Mouse (Mus musculus) MEL (cell line): Measurements from ENCODE around the gene Pqbp1.

Experiments
- CHD1 ChIP-seq: IDR thresholded peaks from 2 replicates; pipeline ENCODE4 v1.6.1; 2012; ENCODE audit warnings: low read depth, mild to moderate bottlenecking, inconsistent platforms, low read length, improper control_type of control experiment
- CTCF ChIP-seq, 3 experiments: IDR thresholded peaks in 2 of 3; conservative IDR thresholded peaks in 1 of 3; 2 replicates each; pipeline ENCODE4 v1.5.1; 2011 to 2012; ENCODE audit warnings: low read length in 3 of 3, low read depth in 2 of 3, mild to moderate bottlenecking in 2 of 3, improper control_type of control experiment in 1 of 3, inconsistent platforms in 1 of 3, mixed read lengths in 1 of 3, moderate library complexity in 1 of 3; ENCODE audit not compliant: control insufficient read depth in 1 of 3, insufficient read depth in 1 of 3, poor library complexity in 1 of 3, severe bottlenecking in 1 of 3
- E2F4 ChIP-seq: IDR thresholded peaks from 2 replicates; pipeline ENCODE4 v1.6.1; 2011; ENCODE audit warnings: low read depth, low read length, improper control_type of control experiment, borderline replicate concordance
- ELF1 ChIP-seq: IDR thresholded peaks from 2 replicates; pipeline ENCODE4 v1.6.1; 2014; ENCODE audit warnings: low read depth, mild to moderate bottlenecking, inconsistent platforms, low read length, improper control_type of control experiment, moderate library complexity
- EP300 ChIP-seq, 2 experiments: IDR thresholded peaks; 2 replicates each; pipeline ENCODE4 v1.6.1; 2011; ENCODE audit warnings: improper control_type of control experiment in 2 of 2, low read length in 2 of 2, low read depth in 1 of 2, mild to moderate bottlenecking in 1 of 2
- MAFK ChIP-seq: IDR thresholded peaks from 2 replicates; pipeline ENCODE4 v1.6.1; 2011; ENCODE audit warnings: low read depth, mild to moderate bottlenecking, low read length, improper control_type of control experiment, borderline replicate concordance
- MAX ChIP-seq: IDR thresholded peaks from 2 replicates; pipeline ENCODE4 v1.6.1; 2011; ENCODE audit warnings: low read length, improper control_type of control experiment
- POLR2A ChIP-seq, 2 experiments: IDR thresholded peaks; 2 replicates each; pipeline ENCODE4 v1.6.1; 2011 to 2012; ENCODE audit warnings: low read length in 2 of 2, mild to moderate bottlenecking in 2 of 2, control low read depth in 1 of 2, improper control_type of control experiment in 1 of 2, low read depth in 1 of 2, moderate library complexity in 1 of 2; ENCODE audit not compliant: control insufficient read depth in 1 of 2, insufficient read depth in 1 of 2, poor library complexity in 1 of 2
- RCOR1 ChIP-seq: IDR thresholded peaks from 2 replicates; pipeline ENCODE4 v1.6.1; 2012; ENCODE audit warnings: low read depth, mild to moderate bottlenecking, inconsistent platforms, low read length, improper control_type of control experiment
- TAL1 ChIP-seq: IDR thresholded peaks from 2 replicates; pipeline ENCODE4 v1.6.1; 2012; ENCODE audit warnings: mild to moderate bottlenecking, inconsistent platforms, low read length, moderate library complexity, mixed read lengths
- TBP ChIP-seq: IDR thresholded peaks from 2 replicates; pipeline ENCODE4 v1.8.0; 2011; ENCODE audit warnings: low read depth, low read length, improper control_type of control experiment
- USF1 ChIP-seq: IDR thresholded peaks from 2 replicates; pipeline ENCODE4 v1.6.1; 2014; ENCODE audit warnings: low read depth, mild to moderate bottlenecking, inconsistent platforms, low read length, improper control_type of control experiment, moderate library complexity
- ZNF384 ChIP-seq: IDR thresholded peaks from 2 replicates; pipeline ENCODE4 v1.6.1; 2012; ENCODE audit warnings: low read depth, mild to moderate bottlenecking, inconsistent platforms, low read length, improper control_type of control experiment

DNA sequence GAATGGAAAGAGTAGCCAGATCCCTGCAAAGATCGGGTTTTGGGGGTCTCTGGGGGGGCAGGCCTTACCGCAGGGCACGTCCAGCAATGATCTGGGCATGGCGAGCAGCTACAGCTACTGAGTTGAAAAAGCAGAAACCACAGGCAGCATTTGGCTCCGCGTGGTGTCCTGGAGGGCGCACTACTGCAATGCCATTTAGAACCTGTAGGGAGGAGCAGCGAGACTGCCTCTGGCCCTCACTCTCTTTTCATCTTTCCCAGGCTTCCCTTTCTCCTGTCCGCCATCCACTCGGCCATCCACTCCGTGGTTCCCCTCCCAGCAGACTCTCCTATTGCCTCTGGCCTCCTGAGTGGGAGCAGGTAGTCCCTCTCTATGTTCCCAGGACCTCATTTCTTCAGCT is 37.8 kb upstream of the Pqbp1 start:
- TF ChIP-seq CTCF (IDR thresholded peaks at IDR 0.05 in 2 of 3, conservative IDR thresholded peaks at IDR 0.05 in 1 of 3; ENCODE audit: control insufficient read depth in 1 of 3, insufficient read depth in 1 of 3, low read depth in 2 of 3, low read length in 3 of 3, poor library complexity in 1 of 3, severe bottlenecking in 1 of 3) (peak; percentile 28 to 44 (median 42); a peak in 5 of 6 replicates), POLR2A (IDR thresholded peaks at IDR 0.05; ENCODE audit: control insufficient read depth in 1 of 2, insufficient read depth in 1 of 2, low read depth in 1 of 2, low read length in 2 of 2, poor library complexity in 1 of 2) (no peak), USF1 (no peak), TBP (no peak), MAX (no peak), E2F4 (no peak), ELF1 (no peak), TAL1 (no peak), EP300 (IDR thresholded peaks at IDR 0.05; ENCODE audit: low read depth in 1 of 2, low read length in 2 of 2) (no peak), ZNF384 (no peak), MAFK (no peak), CHD1 (no peak), RCOR1 (no peak)
